Mouse (Mus musculus): Measurements from ENCODE around the gene Tph1. TPM values are rescaled to one million over a fixed set of nuclear protein-coding genes. Genes with fewer than 3 reads are reported as not detected.

Tph1 gene
- polyA plus RNA-seq (2015; fragmentation: Nextera tagmentation; extraction: Ambion mirVana) = 0.30 and 0.88 TPM in 2 replicates

GRCm38 (mm10) chr7:46672160-46672672 lies at the start of gene Tph1:
Tph1 (minus strand) TSS chr7:46672537.

GRCm38 (mm10) chr7:46715600-46715999 lies 43.3 kb upstream of the Tph1 start, which contains the start of gene Saa3:
Saa3 (minus strand) TSS chr7:46715700.

GRCm38 (mm10) chr7:46710390-46710844 lies 38.1 kb upstream of the Tph1 start, which contains the start of gene Saal1:
Saal1 (minus strand) TSS chr7:46710680.

GRCm38 (mm10) chr7:46639692-46640031 lies 32.7 kb downstream of the Tph1 start, which contains the start of gene Sergef:
Sergef (minus strand) TSS chr7:46639807.

Other genes starting within 250 kb of the Tph1 start
- gene Sergef, start 32.7 kb downstream of the Tph1 start, polyA plus RNA-seq (2015; fragmentation: Nextera tagmentation; extraction: Ambion mirVana) = 19.4 and 20.8 TPM in 2 replicates
- gene Saal1, start 38.1 kb upstream of the Tph1 start, polyA plus RNA-seq (2015; fragmentation: Nextera tagmentation; extraction: Ambion mirVana) = 17.0 and 18.3 TPM in 2 replicates
- gene Saa3, start 43.2 kb upstream of the Tph1 start, polyA plus RNA-seq (2015; fragmentation: Nextera tagmentation; extraction: Ambion mirVana) = 4.6 and 6.6 TPM in 2 replicates
- 0.10 and 0.16 TPM in 2 replicates for gene Saa4, start 60.1 kb upstream of the Tph1 start, polyA plus RNA-seq (2015; fragmentation: Nextera tagmentation; extraction: Ambion mirVana)
- gene Saa1, start 70.4 kb upstream of the Tph1 start, polyA plus RNA-seq (2015; fragmentation: Nextera tagmentation; extraction: Ambion mirVana) = 0.80 and 0.90 TPM in 2 replicates
- gene Saa2, start 79.3 kb upstream of the Tph1 start, polyA plus RNA-seq (2015; fragmentation: Nextera tagmentation; extraction: Ambion mirVana) = not detected in 2 replicates
- 9.0 and 10.7 TPM in 2 replicates for gene Hps5, start 123.5 kb upstream of the Tph1 start, polyA plus RNA-seq (2015; fragmentation: Nextera tagmentation; extraction: Ambion mirVana)
- 29.6 and 38.2 TPM in 2 replicates for gene Gtf2h1, start 123.6 kb upstream of the Tph1 start, polyA plus RNA-seq (2015; fragmentation: Nextera tagmentation; extraction: Ambion mirVana)
- 393 and 485 TPM in 2 replicates for gene Ldha, start 168.9 kb upstream of the Tph1 start, polyA plus RNA-seq (2015; fragmentation: Nextera tagmentation; extraction: Ambion mirVana)
- gene Ldhc, start 188.7 kb upstream of the Tph1 start, polyA plus RNA-seq (2015; fragmentation: Nextera tagmentation; extraction: Ambion mirVana) = not detected in 2 replicates
- 155 and 169 TPM in 2 replicates for gene Tsg101, start 247.4 kb upstream of the Tph1 start, polyA plus RNA-seq (2015; fragmentation: Nextera tagmentation; extraction: Ambion mirVana)